Mouse (Mus musculus) kidney, adult 2 months (tissue): ENCODE results near the gene Kank3.

Experiments used
- CTCF ChIP-seq: fragments of 200-500 bp; conservative IDR thresholded peaks from 2 replicates; pipeline ENCODE4 v1.5.1; 2011; ENCODE audit warnings: low read depth, mild to moderate bottlenecking, control low read depth, low read length, moderate library complexity, mixed read lengths; ENCODE audit not compliant: insufficient read depth, insufficient read length
- POLR2A ChIP-seq: fragments of 200-500 bp; IDR thresholded peaks from one replicate; pipeline ENCODE4 v1.6.1; 2011; ENCODE audit warnings: low read depth, low read length, control low read depth

GRCm38 (mm10) chr17:33781124-33781977 lies 29.0 kb upstream of the Kank3 start, which contains the start of gene Angptl4:
- TF ChIP-seq POLR2A (no peak), CTCF (no peak)
